Mouse (Mus musculus) brown adipose tissue, adult 24 weeks (tissue): ENCODE measurements around the gene Rxfp2. TPM values are rescaled to one million over a fixed set of nuclear protein-coding genes. Genes with fewer than 3 reads are reported as not detected.

Source experiments
- H3K27ac ChIP-seq: fragments of 200-500 bp; replicated peaks from 2 replicates; pipeline ENCODE4 v1.5.1; 2012; ENCODE audit warnings: low read depth, mild to moderate bottlenecking, low read length
- H3K4me1 ChIP-seq: fragments of 200-500 bp; 2 replicates; pipeline ENCODE4 v1.6.1; 2012; ENCODE audit warnings: low read length, mixed read lengths; ENCODE audit not compliant: control insufficient read depth, insufficient read depth, insufficient read length
- H3K4me3 ChIP-seq: fragments of 200-500 bp; 2 replicates; pipeline ENCODE4 v1.5.1; 2012; ENCODE audit warnings: low read depth, mild to moderate bottlenecking, low read length, moderate library complexity; ENCODE audit not compliant: insufficient read depth
- polyA plus RNA-seq: library from polyadenylated mRNA; stranded (reverse); fragments of >200 nt; gene quantifications from 2 replicates; pipeline ENCODE4 v1.2.4, GENCODE M21; 2012; ENCODE audit not compliant: missing spikeins, insufficient read depth, insufficient read length

Gene Rxfp2
- polyA plus RNA-seq: not detected in 2 replicates

DNA sequence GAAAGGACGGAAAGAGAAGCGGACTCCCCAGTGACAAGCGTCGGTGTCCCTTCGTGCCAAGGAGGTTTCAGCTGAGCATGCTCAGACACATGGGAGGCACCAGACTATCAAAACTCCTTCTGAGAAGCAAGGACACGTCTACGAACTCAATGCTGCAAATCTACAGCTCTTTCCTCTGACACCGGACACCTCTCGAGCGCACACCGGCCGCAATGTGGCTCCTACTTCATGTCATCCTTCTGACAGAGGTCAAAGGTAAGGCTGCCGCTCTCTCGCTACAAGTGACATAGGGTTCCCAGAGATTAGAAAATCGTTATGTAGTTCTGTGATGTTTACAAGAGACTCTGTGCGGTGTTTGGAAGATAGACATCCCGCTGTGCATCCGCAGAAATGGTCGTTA is at the start of gene Rxfp2:
TSS of gene Rxfp2 (plus strand) at position 20 of the 400 bp plus-strand sequence.
- no peak within 1 kb of the TSS for H3K4me3 ChIP-seq
- no peaks in the 10 kb centered on the region for H3K4me1 ChIP-seq
- no peak within 1 kb of the TSS for H3K27ac ChIP-seq

GRCm38 (mm10) chr5:149970261-149970660 is 48.2 kb upstream of the Rxfp2 start:
- Histone ChIP-seq H3K4me1 (no peaks in the 10 kb centered on the region), H3K4me3 (no peak overlapping the region), H3K27ac (no peak overlapping the region)

DNA sequence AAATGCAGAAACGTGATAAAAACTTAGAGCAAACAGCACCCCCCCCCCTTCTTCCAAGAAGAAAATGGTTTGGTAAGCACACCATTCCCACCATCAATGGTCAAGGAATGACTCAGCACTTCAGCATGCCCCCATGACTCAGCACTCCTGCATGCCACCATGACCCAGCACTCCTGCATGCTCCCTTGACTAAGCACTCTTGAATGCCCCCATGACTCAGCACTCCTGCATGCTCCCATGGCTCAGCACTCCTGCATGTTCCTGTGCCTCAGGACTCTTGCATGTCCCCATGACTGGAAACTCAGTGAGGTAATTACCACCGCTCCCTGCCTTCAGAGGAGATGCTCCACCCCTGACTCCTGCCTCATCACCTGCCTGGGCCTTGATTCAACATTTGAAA is 41.4 kb upstream of the Rxfp2 start:
- no peaks in the 10 kb centered on the region for H3K4me1 ChIP-seq
- H3K27ac ChIP-seq: no peak overlapping the region
- H3K4me3 ChIP-seq: no peak overlapping the region

GRCm38 (mm10) chr5:149983621-149984020 is 34.9 kb upstream of the Rxfp2 start:
- Histone ChIP-seq H3K4me3 (no peak overlapping the region), H3K27ac (no peak overlapping the region), H3K4me1 (no peaks in the 10 kb centered on the region)

GRCm38 (mm10) chr5:149994578-149994977 is 23.9 kb upstream of the Rxfp2 start:
- no peak overlapping the region for H3K4me3 ChIP-seq
- H3K27ac ChIP-seq: no peak overlapping the region
- H3K4me1 ChIP-seq: no peaks in the 10 kb centered on the region

DNA sequence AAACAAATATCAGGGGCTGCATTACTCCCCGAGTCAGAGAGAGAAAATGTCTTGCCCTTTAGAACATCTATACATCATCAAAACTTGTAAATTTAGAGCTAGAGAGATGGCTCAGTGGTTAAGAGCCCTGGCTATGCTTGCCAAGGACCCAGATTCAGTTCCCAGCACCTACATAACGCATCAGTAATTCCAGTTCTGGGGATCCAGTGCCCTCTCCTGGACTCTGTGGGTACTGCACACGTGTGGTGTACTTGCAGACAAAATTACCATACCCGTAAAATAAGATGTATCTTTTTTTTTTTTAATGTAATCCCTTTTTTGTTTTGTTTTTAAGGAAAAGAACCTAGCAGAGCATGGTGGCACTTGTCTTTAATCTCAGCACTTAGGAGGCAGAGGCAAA is 21.9 kb upstream of the Rxfp2 start:
- Histone ChIP-seq H3K4me1 (no peaks in the 10 kb centered on the region), H3K4me3 (no peak overlapping the region), H3K27ac (no peak overlapping the region)

GRCm38 (mm10) chr5:149997321-149998034 is 21.0 kb upstream of the Rxfp2 start:
- Histone ChIP-seq H3K27ac (no peak overlapping the region), H3K4me1 (no peaks in the 10 kb centered on the region), H3K4me3 (no peak overlapping the region)

- no peaks in the 10 kb centered on the region for H3K4me1 ChIP-seq
- no peak overlapping the region for H3K27ac ChIP-seq
- H3K4me3 ChIP-seq: no peak overlapping the region
Observed at GRCm38 (mm10) chr5:149998311-149998710, 20.2 kb upstream of the Rxfp2 start.

DNA sequence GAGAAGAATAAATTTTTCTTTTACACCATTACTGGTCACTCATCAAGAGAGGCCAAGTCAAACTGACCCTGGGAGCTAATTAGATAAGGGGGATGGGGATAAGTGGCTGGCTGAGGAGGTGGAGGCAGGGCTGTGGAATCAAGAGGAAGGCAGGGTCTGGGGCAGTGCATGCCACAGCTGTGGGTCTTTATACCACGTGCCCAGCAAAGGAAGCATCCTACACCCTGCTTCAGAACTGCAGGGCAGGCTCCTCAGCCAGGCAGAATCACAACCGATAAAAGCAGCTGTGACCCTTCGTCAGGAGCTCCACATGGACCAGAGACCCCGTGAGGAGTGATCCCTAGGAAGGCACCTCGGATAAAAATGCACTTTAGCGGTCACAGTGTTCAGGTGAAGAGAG is 13.1 kb upstream of the Rxfp2 start:
- Histone ChIP-seq H3K27ac (no peak overlapping the region), H3K4me3 (no peak overlapping the region), H3K4me1 (no peaks in the 10 kb centered on the region)

GRCm38 (mm10) chr5:150016861-150017260 is 1.6 kb upstream of the Rxfp2 start:
- no peaks in the 10 kb centered on the region for H3K4me1 ChIP-seq
- H3K27ac ChIP-seq: no peak overlapping the region
- H3K4me3 ChIP-seq: no peak overlapping the region

- Histone ChIP-seq H3K27ac (no peak overlapping the region), H3K4me3 (no peak overlapping the region), H3K4me1 (no peaks in the 10 kb centered on the region)
Observed at GRCm38 (mm10) chr5:150017672-150018071, 803 bp upstream of the Rxfp2 start.

DNA sequence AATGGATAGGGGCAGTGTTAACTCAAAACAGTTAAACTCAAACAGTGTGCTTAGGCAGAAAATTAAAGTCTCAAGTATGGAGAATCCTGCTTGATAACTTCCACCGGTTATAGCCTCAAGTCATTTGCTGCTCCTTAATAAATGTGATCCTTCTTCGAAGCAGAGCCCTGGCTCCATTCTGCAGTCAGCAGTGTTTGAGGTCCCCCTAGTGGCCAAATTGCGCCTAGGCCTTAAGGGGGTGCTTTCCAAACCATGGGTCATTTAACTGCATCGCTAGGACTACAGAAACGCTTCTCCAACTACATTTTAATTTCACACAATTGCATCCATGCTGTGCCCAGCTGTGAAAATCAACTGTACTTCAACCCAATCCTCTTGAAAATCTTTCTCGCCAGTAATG is 2.4 kb downstream of the Rxfp2 start:
- no peaks in the 10 kb centered on the region for H3K4me1 ChIP-seq
- H3K4me3 ChIP-seq: no peak overlapping the region
- no peak overlapping the region for H3K27ac ChIP-seq

DNA sequence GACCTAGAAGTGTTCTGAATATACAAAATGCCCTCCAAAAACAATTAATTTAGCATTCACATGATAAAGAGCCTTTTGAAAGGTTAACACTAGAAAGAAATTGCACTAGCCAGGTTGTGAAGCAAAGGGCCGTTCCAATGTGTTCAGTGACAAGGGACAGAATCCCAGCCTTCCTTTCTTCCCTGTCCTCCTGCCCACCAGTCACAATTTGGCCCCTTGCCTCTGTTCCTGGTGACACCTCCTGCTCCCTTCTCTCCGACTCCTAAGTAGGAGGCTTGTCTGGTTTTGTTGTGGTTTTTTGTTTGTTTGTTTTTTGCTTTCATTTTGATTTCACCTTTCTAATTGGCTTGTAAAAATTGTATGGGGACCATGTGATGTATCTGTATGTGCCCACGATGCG is 3.3 kb downstream of the Rxfp2 start:
- Histone ChIP-seq H3K4me1 (no peaks in the 10 kb centered on the region), H3K27ac (no peak overlapping the region), H3K4me3 (no peak overlapping the region)

GRCm38 (mm10) chr5:150022556-150022955 is 4.1 kb downstream of the Rxfp2 start:
- Histone ChIP-seq H3K4me3 (no peak overlapping the region), H3K27ac (no peak overlapping the region), H3K4me1 (no peaks in the 10 kb centered on the region)

- no peaks in the 10 kb centered on the region for H3K4me1 ChIP-seq
- no peak overlapping the region for H3K4me3 ChIP-seq
- H3K27ac ChIP-seq: no peak overlapping the region
Observed at GRCm38 (mm10) chr5:150023476-150023875, 5.0 kb downstream of the Rxfp2 start.

GRCm38 (mm10) chr5:150024188-150024587 is 5.7 kb downstream of the Rxfp2 start:
- Histone ChIP-seq H3K27ac (no peak overlapping the region), H3K4me3 (no peak overlapping the region), H3K4me1 (no peaks in the 10 kb centered on the region)
